Mouse (Mus musculus): ENCODE results near the gene Fyb2.
A peak's percentile ranks its signal among the peaks of the same experiment; 100 is the strongest.

Fyb2 gene

DNA sequence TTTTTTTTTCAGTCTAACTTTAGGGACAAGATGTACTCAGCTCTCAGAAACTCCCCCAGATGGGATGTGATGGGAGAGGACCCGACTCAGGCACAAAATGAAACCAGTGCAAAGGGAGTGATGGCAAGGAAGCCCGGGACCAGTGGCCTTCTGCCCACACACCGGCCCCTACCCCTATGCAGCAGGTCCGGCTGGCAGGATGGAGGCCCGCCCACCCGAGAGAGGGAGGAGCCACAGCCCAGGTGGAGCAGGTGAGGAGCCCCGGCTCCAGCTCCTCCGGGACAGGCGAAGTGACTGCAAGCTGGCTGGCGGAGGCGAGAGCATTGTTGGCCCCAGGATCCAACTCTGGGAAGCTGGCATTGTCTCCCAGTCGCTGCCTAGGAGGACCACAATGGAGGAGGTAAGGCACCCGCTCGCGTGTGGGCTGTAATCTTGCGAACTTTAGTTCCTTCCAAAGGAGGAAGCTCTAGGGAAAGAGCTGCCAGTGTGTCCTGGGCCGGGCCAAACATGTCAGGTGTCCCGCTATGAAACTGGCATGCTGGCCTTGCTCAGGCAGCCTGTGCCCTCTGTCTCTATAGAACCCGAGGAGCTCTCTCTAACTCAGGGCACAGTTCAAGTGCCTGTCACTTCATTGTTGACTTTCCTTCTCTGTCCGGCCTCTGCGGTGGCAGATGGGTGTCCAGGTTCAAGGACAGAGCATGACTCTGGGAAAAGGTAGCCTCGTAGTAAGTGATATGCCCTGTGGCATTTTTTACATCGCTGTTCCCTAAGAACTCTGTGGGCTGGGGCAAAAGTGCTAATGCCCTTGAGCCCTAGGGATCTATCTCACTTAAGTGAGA lies at the start of gene Fyb2:
TSS of gene Fyb2 (plus strand) at position 166 of the 839 bp plus-strand sequence.
- DNase-seq (ENCODE audit: low spot score) = no peak

DNA sequence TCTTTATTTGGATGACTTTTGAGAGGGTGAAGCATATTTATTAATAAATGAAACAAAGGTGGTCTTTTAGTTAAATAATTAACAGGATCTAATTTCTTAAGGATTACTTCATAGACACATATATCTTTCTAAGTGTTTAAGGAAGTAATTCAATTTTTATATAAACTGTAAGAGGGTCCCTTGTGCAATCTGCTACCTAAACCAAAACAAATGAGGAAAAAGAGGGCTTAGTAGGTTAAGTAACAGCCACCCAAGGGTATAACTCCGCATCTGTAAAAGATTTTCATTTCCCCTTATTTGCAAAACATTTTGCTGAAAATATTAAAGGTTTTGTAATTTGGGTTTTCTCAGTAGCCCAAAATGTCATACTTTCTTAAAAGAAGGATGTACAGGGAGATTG lies 48.9 kb upstream of the Fyb2 start:
- DNase-seq (ENCODE audit: low spot score) = no peak

- no peak for DNase-seq (ENCODE audit: low spot score)
Measured at GRCm38 (mm10) chr4:104869581-104869980, 43.7 kb upstream of the Fyb2 start.

DNA sequence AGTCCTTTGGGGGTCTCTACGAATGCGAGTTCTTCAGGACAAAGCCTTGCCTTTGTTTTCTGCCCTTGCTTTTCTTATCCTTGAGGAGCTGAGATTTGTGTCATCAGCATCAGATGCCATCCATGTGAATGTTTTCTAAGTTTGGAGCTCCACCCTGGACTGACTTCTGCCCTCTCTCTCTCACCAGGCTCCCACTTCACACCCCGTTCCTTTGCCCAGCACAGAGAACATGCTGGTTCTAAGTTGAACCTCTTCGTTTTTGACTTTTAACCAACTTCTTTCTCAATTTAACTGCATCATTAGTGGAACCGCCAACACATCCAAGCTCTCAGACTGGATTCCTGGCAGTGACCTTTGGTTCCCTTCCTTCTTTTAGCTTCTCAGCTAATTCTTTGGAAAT lies 43.1 kb upstream of the Fyb2 start:
- no peak for DNase-seq (ENCODE audit: low spot score)

DNA sequence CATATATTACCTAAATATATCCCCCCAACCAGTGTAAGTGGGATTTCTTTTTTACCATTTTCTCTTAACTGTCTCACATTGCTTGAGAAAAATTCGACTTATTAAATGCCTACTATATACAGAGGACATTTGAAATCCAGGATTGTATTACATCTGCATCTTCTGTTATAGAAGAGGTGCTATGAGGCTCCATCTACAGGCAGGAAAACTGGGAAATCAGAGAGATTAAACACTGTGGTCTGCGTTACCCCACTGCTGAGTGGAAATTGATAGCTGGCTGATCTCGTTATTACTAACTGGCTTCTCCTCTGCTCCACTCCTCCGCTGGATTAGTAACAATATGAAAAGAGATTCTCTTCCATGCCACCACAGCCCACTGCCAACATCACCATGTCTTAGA lies 37.4 kb upstream of the Fyb2 start:
- no peak for DNase-seq (ENCODE audit: low spot score)

- DNase-seq (ENCODE audit: low spot score) = no peak
Measured at GRCm38 (mm10) chr4:104876323-104876722, 36.9 kb upstream of the Fyb2 start, which contains the start of gene C8a. C8a (minus strand) TSS chr4:104876398.

DNA sequence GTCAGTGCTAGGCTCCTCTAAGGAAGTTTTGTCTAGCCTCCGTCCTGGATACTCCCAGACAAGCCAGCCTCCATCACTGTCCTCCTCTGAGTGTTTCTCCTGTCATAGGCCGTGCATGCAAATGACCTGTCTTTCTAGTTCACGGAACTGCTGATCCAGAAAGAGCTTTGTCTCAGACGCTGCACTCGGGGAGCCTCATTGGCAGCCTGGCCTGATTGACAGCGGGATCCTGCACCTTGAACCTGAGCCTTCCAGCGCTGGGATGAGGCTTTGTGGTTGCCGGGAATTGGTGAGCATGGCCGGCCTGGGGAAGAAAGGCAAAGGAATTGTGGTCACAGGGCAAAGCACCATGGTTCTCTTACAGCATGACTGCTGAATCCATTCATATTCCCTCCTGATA lies 25.8 kb upstream of the Fyb2 start:
- DNase-seq (ENCODE audit: low spot score) = no peak

GRCm38 (mm10) chr4:104888499-104889262 lies 24.6 kb upstream of the Fyb2 start:
- DNase-seq (ENCODE audit: low spot score) = no peak

GRCm38 (mm10) chr4:104891708-104892107 lies 21.5 kb upstream of the Fyb2 start:
- no peak for DNase-seq (ENCODE audit: low spot score)

- DNase-seq (ENCODE audit: low spot score) = no peak
Measured at GRCm38 (mm10) chr4:104893588-104893987, 19.7 kb upstream of the Fyb2 start.

DNA sequence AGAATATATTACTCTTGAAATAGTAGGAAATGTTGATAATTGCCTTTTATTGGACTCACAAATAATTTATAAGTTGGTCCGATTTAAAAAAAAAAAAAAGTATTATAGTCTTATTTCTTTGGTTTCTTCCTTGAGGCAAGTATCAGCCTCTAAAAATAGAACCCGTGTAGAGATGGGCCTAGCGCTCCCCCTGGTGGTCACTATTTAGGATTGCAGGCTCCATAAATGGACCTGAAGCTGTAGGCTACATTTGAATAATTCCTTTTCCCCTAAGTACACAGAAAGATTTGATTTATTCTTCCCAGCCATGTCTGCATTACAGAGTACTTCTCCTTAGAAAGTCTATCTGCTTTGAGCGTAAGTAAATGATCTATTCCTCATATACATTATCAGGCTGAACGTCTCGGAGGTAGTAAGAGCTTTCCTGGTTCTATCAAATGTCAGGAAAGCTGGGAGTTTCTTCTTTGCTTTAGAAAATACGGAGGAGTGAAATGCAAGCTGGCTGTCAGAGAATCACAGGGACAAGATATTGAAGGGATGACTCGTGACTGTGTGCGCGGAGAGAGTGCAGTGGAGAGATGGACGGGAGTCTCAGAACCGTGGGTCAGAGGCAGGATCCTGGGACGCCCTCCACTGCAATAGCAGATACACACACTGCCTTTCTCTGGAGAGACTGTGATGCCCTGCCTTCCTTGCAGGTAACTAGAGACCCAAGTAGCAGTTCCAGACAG lies 19.1 kb upstream of the Fyb2 start:
- peak; percentile 49 for DNase-seq (ENCODE audit: low spot score)

DNA sequence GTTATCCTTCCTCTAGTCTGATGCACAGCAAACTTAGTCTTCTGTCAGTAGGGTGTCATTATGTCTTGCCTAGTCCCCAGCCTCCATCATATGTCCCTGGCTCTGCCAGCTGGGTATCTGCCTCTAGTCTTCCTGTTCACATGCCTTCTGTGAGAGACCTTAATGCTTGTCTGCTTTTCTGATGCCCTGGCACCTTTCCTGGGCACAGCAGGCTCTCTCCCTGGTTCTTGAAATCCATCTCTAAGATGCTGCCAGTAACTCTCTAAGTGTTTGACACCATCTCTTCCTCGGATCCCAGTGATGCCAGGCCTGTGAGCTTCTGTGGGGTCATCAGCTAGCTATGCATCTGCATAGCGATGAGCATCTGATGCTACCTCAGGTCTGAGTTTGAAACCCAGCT lies 10.4 kb upstream of the Fyb2 start:
- DNase-seq (ENCODE audit: low spot score) = no peak

DNA sequence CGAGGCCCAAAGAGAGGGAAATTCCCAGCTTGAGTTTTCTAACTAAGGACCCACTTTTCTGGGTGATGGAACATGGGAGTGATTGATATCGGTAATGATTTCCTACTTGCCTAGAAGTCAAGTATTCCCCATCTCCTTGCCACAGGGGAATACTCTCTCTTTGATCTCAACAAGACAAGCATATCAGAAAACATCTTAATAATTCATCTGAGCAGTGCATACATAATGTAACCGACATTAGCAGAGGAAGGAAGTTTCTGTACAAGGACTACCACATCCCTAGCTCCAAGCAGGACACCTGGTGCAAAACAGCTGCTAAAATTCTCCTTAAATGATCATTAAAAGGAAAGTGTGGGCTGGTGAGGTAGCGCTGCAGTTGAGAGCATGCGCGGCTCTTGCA lies 8.2 kb upstream of the Fyb2 start:
- no peak for DNase-seq (ENCODE audit: low spot score)

GRCm38 (mm10) chr4:104911685-104912084 lies 1.6 kb upstream of the Fyb2 start:
- peak; percentile 19 for DNase-seq (ENCODE audit: low spot score)

- peak; percentile 3 for DNase-seq (ENCODE audit: low spot score)
Measured at GRCm38 (mm10) chr4:104914711-104915247, 1.5 kb downstream of the Fyb2 start.

GRCm38 (mm10) chr4:104918017-104918416 lies 4.8 kb downstream of the Fyb2 start:
- no peak for DNase-seq (ENCODE audit: low spot score)

- DNase-seq (ENCODE audit: low spot score) = no peak
Measured at GRCm38 (mm10) chr4:104925383-104925782, 12.1 kb downstream of the Fyb2 start.

- DNase-seq (ENCODE audit: low spot score) = no peak
Measured at GRCm38 (mm10) chr4:104929165-104929564, 15.9 kb downstream of the Fyb2 start.

DNA sequence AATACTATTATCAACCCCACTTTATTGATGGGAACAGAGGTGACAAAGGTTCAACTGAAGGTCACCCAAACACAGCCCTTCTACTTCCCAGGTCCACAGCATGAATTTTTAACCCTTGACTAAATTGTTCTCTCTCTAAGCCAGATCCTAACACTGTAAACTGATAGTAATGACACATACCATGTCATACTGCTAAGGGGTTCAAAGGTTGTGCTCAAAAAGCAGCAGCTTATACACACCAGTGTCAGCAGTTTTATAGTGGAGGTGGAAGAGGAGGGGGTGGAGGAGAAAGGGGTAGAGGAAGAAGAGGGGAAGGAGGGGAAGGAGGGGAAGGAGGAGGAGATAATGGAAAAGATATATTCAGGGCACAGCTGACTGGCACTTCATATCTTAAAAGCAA lies 20.4 kb downstream of the Fyb2 start:
- DNase-seq (ENCODE audit: low spot score) = no peak

- DNase-seq (ENCODE audit: low spot score) = no peak
Measured at GRCm38 (mm10) chr4:104934997-104935396, 21.7 kb downstream of the Fyb2 start.

DNA sequence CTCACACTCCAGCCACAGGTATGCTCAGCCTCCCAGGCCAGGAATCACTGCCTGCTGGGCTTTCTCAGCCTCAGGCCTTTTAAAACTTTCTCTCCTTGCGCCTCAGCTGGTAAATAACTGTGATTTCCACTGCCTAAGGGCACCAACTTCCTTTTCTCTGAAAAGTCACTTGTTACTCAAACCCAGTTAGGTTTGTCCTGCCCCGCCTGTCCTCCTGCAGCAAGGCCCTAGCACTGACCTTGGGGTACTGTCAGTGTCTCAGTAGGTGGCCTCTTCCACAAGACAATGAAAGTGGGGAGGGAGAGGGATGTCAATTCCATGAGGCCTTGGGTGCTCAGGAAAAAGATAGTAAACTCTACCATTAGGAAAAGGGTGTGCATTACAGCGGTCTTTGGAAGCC lies 22.2 kb downstream of the Fyb2 start:
- DNase-seq (ENCODE audit: low spot score) = no peak

DNA sequence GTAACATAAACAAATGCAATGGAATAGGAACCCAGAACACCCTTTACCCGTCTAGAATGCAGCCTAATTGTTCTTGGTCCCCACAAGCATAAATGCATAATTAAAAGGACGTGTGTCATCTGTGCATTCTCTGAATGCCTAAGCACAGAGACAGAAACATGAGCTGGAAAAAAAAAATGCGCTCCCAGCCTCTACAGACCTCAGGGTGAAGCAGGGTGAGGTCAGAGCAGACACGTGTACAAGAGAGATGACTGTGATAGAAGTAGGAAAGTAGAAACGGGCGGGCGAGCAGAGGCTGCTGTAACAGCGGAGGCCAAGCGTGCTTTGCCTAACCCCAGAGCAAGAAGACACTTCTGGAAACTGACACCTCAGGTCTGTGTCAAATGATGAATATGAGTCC lies 22.8 kb downstream of the Fyb2 start:
- DNase-seq (ENCODE audit: low spot score) = no peak
